Mouse (Mus musculus) CH12.LX (cell line): Measurements from ENCODE around the gene Slc26a10. TPM values are rescaled to one million over a fixed set of nuclear protein-coding genes. Genes with fewer than 3 reads are reported as not detected.

Experiments
- DNase-seq: peaks from one replicate; pipeline ENCODE4 v3.0.0-alpha.2; 2013; ENCODE audit errors: extremely low read depth
- H3K27ac ChIP-seq: 2 replicates; pipeline ENCODE4 v1.5.1; 2012; ENCODE audit warnings: low read depth, mild to moderate bottlenecking, control low read depth, moderate library complexity; ENCODE audit not compliant: insufficient read depth
- H3K27me3 ChIP-seq: replicated peaks from 2 replicates; pipeline ENCODE3; 2012; ENCODE audit warnings: inconsistent platforms
- H3K36me3 ChIP-seq, 2 experiments: replicated peaks in 1 of 2; 2 replicates each; pipeline versions ENCODE3 to v1.6.1; 2012; ENCODE audit warnings: inconsistent platforms in 1 of 2, low read length in 1 of 2, mild to moderate bottlenecking in 1 of 2, mixed read lengths in 1 of 2, moderate library complexity in 1 of 2; ENCODE audit not compliant: control insufficient read depth in 1 of 2, insufficient read depth in 1 of 2
- H3K4me1 ChIP-seq, 2 experiments: 2 replicates each; pipeline ENCODE4 v1.6.1; 2012; ENCODE audit warnings: inconsistent platforms in 1 of 2, moderate library complexity in 1 of 2; ENCODE audit not compliant: insufficient read depth in 2 of 2, control insufficient read depth in 1 of 2
- H3K4me2 ChIP-seq: 2 replicates; pipeline ENCODE4 v1.6.1; 2012; ENCODE audit warnings: low read depth, mild to moderate bottlenecking, control low read depth; ENCODE audit not compliant: poor library complexity, insufficient read depth, severe bottlenecking
- H3K4me3 ChIP-seq, 3 experiments: fragments of 150-350 bp in 1 of 3; sonication (generic) in 1 of 3; replicated peaks in 1 of 3; 2 replicates each; pipeline versions ENCODE3 to v1.5.1; 2011 to 2012; ENCODE audit warnings: low read depth in 2 of 3, low read length in 2 of 3, mild to moderate bottlenecking in 2 of 3, moderate library complexity in 2 of 3, control low read depth in 1 of 3, improper control_type of control experiment in 1 of 3, inconsistent platforms in 1 of 3, mixed read lengths in 1 of 3; ENCODE audit not compliant: poor library complexity in 1 of 3
- H3K79me2 ChIP-seq: replicated peaks from 2 replicates; pipeline ENCODE4 v1.6.1; 2012; ENCODE audit warnings: mild to moderate bottlenecking, moderate library complexity; ENCODE audit not compliant: control insufficient read depth, poor library complexity, insufficient read depth, severe bottlenecking; ENCODE audit errors: extremely low read depth
- H3K9ac ChIP-seq: 2 replicates; pipeline ENCODE4 v1.6.1; 2012; ENCODE audit warnings: low read depth, mild to moderate bottlenecking, control low read depth, moderate library complexity; ENCODE audit not compliant: insufficient read depth
- H3K9me3 ChIP-seq: replicated peaks from 2 replicates; pipeline ENCODE3; 2012; ENCODE audit warnings: low read length, inconsistent platforms, mixed read lengths
- E2F4 ChIP-seq: IDR thresholded peaks from 2 replicates; pipeline ENCODE4 v1.6.1; 2011; ENCODE audit warnings: low read depth, low read length, improper control_type of control experiment; ENCODE audit not compliant: insufficient replicate concordance
- ELF1 ChIP-seq: IDR thresholded peaks from 2 replicates; pipeline ENCODE4 v1.6.1; 2014; ENCODE audit warnings: low read depth, mild to moderate bottlenecking, inconsistent platforms, low read length, improper control_type of control experiment
- EP300 ChIP-seq: IDR thresholded peaks from 2 replicates; pipeline ENCODE4 v1.6.1; 2011; ENCODE audit warnings: low read length, improper control_type of control experiment
- GABPA ChIP-seq: IDR thresholded peaks from 2 replicates; pipeline ENCODE4 v1.6.1; 2012; ENCODE audit warnings: low read depth, low read length, improper control_type of control experiment, inconsistent platforms; ENCODE audit not compliant: insufficient replicate concordance
- IRF4 ChIP-seq: IDR thresholded peaks from 2 replicates; pipeline ENCODE4 v1.6.1; 2014; ENCODE audit warnings: low read depth, mild to moderate bottlenecking, inconsistent platforms, low read length, improper control_type of control experiment
- MAFK ChIP-seq: IDR thresholded peaks from 2 replicates; pipeline ENCODE4 v1.6.1; 2011; ENCODE audit warnings: low read length, improper control_type of control experiment; ENCODE audit not compliant: insufficient replicate concordance
- MAX ChIP-seq: IDR thresholded peaks from 2 replicates; pipeline ENCODE4 v1.6.1; 2011; ENCODE audit warnings: low read length, improper control_type of control experiment
- MAZ ChIP-seq: IDR thresholded peaks from 2 replicates; pipeline ENCODE4 v1.6.1; 2012; ENCODE audit warnings: low read depth, mild to moderate bottlenecking, inconsistent platforms, low read length, improper control_type of control experiment, moderate library complexity
- NELFE ChIP-seq: IDR thresholded peaks from 2 replicates; pipeline ENCODE4 v1.6.1; 2011; ENCODE audit warnings: low read depth, low read length, improper control_type of control experiment
- RCOR1 ChIP-seq: conservative IDR thresholded peaks from 2 replicates; pipeline ENCODE4 v1.6.1; 2012; ENCODE audit warnings: low read depth, mild to moderate bottlenecking, inconsistent platforms, low read length, improper control_type of control experiment
- USF1 ChIP-seq: IDR thresholded peaks from 2 replicates; pipeline ENCODE4 v1.6.1; 2014; ENCODE audit warnings: low read depth, mild to moderate bottlenecking, inconsistent platforms, low read length, improper control_type of control experiment
- USF2 ChIP-seq: conservative IDR thresholded peaks from 2 replicates; pipeline ENCODE4 v1.6.1; 2011; ENCODE audit warnings: low read depth, low read length, improper control_type of control experiment
- ZNF384 ChIP-seq: IDR thresholded peaks from 2 replicates; pipeline ENCODE4 v1.6.1; 2012; ENCODE audit warnings: low read depth, low read length, improper control_type of control experiment, inconsistent platforms
- dilution Hi-C: fragments of 300-500 bp; cut with MboI; formaldehyde crosslinking; loops from 2 replicates; pipeline ENCODE4 v1.14.3; 2020; ENCODE audit warnings: low sequenced_read_pairs; ENCODE audit not compliant: extremely low pct_unique_long_range_greater_than_20kb, extremely low pct_ligation_motif_present
- in situ Hi-C: fragments of 300-500 bp; cut with MboI; formaldehyde crosslinking; loops from 3 replicates; pipeline ENCODE4 v1.14.3; 2019; ENCODE audit warnings: low sequenced_read_pairs, low pct_ligation_motif_present, low pct_unique_long_range_greater_than_20kb, mixed read lengths
- polyA plus RNA-seq: library from polyadenylated mRNA; unstranded; fragments of >175 nt; gene quantifications from 2 replicates; pipeline ENCODE4 v1.2.1, GENCODE M21; 2012; ENCODE audit warnings: low read depth; ENCODE audit not compliant: insufficient read length
- total RNA-seq, 2 experiments: library from RNA; depleted of rRNA; stranded (reverse); fragments of 300-350 nt in 1 of 2; fragments of >200 nt in 1 of 2; gene quantifications; 2 replicates each; pipeline ENCODE4 v1.2.3; 2012 to 2014

Slc26a10 gene
- total and polyA plus RNA-seq, 3 experiments = 0.05 to 1.7 (median 0.16) TPM

GRCm38 (mm10) chr10:127144536-127144935 is 35.9 kb downstream of the Slc26a10 start:
- Histone ChIP-seq H3K4me2 (no peak overlapping the region), H3K4me1 (peaks cover 7 to 27% of the 10 kb centered on the region in 2 experiments), H3K9ac (no peak overlapping the region), H3K27ac (no peak overlapping the region), H3K36me3 (no peaks in the 10 kb centered on the region), H3K79me2 (no peaks in the 10 kb centered on the region), H3K9me3 (no peaks in the 10 kb centered on the region), H3K27me3 (no peaks in the 10 kb centered on the region), H3K4me3 (no peak overlapping the region)
- DNase-seq = no peak
- TF ChIP-seq MAZ = no peak
- no peak for TF ChIP-seq MAFK
- dilution Hi-C loops (no loop called here), in situ Hi-C loops (no loop called here)

DNA sequence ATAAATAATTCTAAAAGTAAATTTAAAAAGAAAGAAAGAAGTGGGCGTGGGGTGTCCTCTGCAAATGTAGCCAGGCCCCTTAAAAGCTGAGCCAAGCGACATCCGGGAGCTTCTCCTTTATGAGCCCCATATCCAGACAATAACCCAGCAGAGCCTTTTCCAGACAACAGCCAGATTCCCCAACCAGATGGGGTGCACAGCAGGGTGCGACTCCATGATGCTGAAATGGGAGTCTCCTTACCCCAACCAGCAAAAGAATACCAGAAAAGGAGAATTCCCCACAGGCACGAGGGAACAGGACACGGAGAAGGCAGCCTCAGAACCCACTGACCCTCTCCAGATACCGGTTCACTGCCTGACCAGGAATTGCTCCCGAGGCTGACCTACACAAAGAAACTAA is 37.2 kb downstream of the Slc26a10 start:
- TF ChIP-seq USF1 = no peak
- TF ChIP-seq RCOR1 = no peak
- no peak for TF ChIP-seq ELF1
- no peak for TF ChIP-seq USF2
- TF ChIP-seq NELFE = no peak
- TF ChIP-seq E2F4 = no peak
- no peak for TF ChIP-seq MAX
- no peak for TF ChIP-seq IRF4
- no peak for TF ChIP-seq GABPA
- no peak for TF ChIP-seq ZNF384

DNA sequence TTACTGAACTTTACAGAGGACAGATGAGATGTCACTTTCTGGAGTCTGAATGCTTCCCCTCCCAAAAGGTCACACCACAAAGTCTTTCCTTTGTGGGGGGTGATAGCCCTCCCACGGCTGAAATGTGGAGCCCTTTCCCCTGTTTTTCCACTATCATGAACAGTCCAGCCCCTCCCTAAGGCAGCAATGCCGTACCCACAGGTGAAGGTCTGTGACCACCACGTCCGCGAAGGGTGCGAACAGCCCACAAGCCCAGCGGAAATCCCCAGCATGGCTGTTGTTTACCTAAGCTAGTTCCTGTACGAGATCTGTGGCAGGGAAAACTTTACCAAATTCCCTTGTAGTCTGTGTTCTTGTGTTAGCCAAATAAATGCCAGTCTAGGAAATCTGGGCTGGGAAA is 38.9 kb downstream of the Slc26a10 start:
- Histone ChIP-seq H3K9me3 (no peaks in the 10 kb centered on the region), H3K4me3 (no peak overlapping the region)
- DNase-seq = no peak

More for the DNA sequence above, 37.2 kb downstream of the Slc26a10 start:
- Histone ChIP-seq H3K4me1 (peaks cover 7 to 27% of the 10 kb centered on the region in 2 experiments), H3K4me3 (no peak overlapping the region), H3K9ac (no peak overlapping the region), H3K27ac (no peak overlapping the region), H3K27me3 (no peaks in the 10 kb centered on the region), H3K36me3 (no peaks in the 10 kb centered on the region), H3K9me3 (no peaks in the 10 kb centered on the region), H3K4me2 (no peak overlapping the region), H3K79me2 (no peaks in the 10 kb centered on the region)
- in situ Hi-C loops (no loop called here), dilution Hi-C loops (no loop called here)
- DNase-seq = no peak

More for the DNA sequence above, 38.9 kb downstream of the Slc26a10 start:
- no peak overlapping the region for H3K27ac ChIP-seq
- in situ Hi-C loops (no loop called here), dilution Hi-C loops (no loop called here)
- H3K36me3 ChIP-seq = no peaks in the 10 kb centered on the region
- peaks cover 7 to 33% of the 10 kb centered on the region in 2 experiments for H3K4me1 ChIP-seq
- no peaks in the 10 kb centered on the region for H3K27me3 ChIP-seq
- TF ChIP-seq IRF4 (no peak), EP300 (no peak; the same call in 1 of the 2 replicates), MAX (0 out of 2 replicates have a peak, but pooled peaks have one; percentile 32)
- peak overlapping the region; percentile 37; the same call in 1 of the 2 replicates for H3K4me2 ChIP-seq
- H3K9ac ChIP-seq = no peak overlapping the region
- no peaks in the 10 kb centered on the region for H3K79me2 ChIP-seq
